Mouse (Mus musculus): ENCODE data around the gene Fntb.
"Not testable (repeated sequence)": the region's sequence is repeated elsewhere in the genome, so short reads cannot be mapped to it uniquely, and the experiment has no call there.

The Fntb gene

DNA sequence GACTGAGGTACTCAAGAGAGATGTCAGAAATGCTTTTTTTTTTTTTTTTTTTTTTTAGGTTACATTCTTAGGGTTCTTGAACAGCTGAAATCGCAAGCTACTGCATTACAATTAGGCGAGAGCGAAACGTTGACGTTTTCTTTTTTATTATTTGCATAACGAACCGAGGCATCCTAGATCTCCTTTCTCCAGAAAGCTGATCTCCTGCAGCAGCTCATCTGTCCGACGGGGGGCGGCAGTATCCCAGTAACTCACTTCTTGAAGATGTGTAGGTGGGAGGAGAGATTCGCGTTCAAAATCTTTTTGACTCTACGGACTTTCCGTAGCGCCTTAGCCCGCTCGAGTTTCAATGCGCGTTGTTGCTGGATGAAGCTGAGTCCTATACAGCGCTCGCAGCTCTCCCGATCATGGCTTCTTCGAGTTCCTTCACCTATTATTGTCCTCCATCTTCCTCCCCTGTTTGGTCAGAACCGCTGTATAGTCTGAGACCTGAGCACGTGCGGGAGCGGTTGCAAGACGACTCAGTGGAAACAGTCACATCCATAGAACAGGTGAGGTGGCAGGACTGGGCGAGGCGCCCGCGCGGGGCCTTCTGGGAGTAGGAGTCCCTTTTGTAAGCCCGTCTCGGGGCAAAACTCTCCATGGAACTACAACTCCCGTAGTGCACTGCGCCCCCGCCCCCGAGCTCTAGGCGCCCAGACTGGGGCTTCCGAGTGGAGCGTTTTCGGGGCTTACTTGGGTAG, 71.9 kb downstream of the Fntb start:
- peak; percentile 98 for DNase-seq (ENCODE audit: extremely low spot score)

GRCm38 (mm10) chr12:76837844-76838650, 72.7 kb downstream of the Fntb start:
- DNase-seq (ENCODE audit: extremely low spot score): no peak

GRCm38 (mm10) chr12:76839298-76839697, 73.9 kb downstream of the Fntb start:
- no peak for DNase-seq (ENCODE audit: extremely low spot score)

DNA sequence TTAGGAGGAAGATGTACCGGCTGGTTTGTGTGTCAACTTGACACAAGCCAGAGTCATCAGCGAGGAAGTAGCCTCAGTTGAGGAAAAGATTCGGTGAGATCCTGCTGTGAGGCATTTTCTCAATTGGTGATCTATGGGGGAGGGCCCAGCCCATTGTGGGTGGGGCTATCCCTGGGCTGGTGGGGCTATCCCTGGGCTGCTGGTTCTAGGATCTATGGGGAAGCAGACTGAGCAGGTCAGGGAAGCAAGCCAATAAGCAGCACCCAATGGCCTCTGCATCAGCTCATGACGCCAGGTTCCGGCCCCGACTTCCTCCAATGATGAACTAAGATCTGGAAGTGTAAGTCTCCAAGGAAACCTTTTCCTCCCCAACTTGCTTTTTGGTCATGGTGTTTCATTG, 74.7 kb downstream of the Fntb start:
- DNase-seq (ENCODE audit: extremely low spot score): no peak

- DNase-seq (ENCODE audit: extremely low spot score): no peak
Observed at GRCm38 (mm10) chr12:76844346-76845061, 79.1 kb downstream of the Fntb start.

GRCm38 (mm10) chr12:76852419-76852818, 87.0 kb downstream of the Fntb start:
- DNase-seq (ENCODE audit: extremely low spot score): no peak

GRCm38 (mm10) chr12:76853378-76854142, 88.2 kb downstream of the Fntb start:
- DNase-seq (ENCODE audit: extremely low spot score): peak; percentile 40

- no peak for DNase-seq (ENCODE audit: extremely low spot score)
Observed at GRCm38 (mm10) chr12:76857087-76857486, 91.7 kb downstream of the Fntb start.

DNA sequence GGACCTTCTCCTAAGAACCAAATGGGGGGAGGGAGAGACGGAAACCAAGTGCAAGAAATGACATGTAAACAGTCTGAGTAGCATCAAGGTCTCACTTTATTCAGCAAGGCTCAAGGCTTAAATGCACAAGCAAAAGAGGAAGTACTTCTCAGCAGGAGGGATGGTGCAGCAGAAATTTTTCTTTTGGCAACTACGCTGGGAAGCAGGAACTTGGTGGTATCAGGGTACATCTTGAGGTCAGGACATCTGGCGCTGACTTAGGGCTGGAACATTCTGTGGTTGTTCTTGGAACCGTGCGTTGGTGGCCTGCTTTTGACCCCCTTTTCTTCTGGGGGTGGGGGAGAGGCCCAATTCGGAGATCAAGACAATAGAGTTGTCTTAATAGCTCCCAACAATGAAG, 93.4 kb downstream of the Fntb start:
- DNase-seq (ENCODE audit: extremely low spot score): not testable (repeated sequence)

GRCm38 (mm10) chr12:76863651-76864050, 98.3 kb downstream of the Fntb start:
- no peak for DNase-seq (ENCODE audit: extremely low spot score)

- no peak for DNase-seq (ENCODE audit: extremely low spot score)
Observed at GRCm38 (mm10) chr12:76865266-76865665, 99.9 kb downstream of the Fntb start.

DNA sequence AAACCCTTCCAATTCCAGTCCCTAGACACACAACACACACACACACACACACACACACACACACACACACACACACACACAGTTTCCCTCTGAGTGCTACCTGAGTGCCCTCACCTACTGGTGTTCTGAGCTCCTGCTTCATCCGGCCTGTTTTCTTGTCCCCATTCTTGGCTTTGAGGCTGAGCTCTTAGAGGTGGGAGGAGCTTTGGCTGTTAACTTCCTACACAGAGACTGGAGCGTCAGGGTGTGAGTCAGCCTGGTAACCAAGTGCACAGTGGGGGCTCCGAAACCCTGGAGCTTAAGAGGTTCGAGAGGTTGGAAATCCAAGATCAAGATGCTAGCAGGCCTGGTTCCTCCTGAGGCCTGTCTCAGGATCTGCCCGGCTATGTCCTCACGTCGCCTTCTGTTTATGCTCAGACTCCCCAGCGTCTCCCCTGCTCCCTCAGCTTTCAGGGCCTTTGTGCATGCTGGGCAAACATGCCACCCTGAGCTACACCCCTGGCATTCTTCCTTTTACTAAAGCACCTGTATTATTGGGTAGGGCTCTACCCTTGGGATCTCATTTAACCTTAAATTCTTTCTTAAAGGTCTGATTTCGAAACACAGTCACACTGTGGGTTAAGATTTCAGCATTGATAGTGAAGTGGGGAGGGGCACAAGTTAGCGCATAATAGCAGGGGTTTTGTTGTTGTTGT, 102.3 kb downstream of the Fntb start:
- no peak for DNase-seq (ENCODE audit: extremely low spot score)

GRCm38 (mm10) chr12:76868463-76869198, 103.2 kb downstream of the Fntb start:
- DNase-seq (ENCODE audit: extremely low spot score): no peak

DNA sequence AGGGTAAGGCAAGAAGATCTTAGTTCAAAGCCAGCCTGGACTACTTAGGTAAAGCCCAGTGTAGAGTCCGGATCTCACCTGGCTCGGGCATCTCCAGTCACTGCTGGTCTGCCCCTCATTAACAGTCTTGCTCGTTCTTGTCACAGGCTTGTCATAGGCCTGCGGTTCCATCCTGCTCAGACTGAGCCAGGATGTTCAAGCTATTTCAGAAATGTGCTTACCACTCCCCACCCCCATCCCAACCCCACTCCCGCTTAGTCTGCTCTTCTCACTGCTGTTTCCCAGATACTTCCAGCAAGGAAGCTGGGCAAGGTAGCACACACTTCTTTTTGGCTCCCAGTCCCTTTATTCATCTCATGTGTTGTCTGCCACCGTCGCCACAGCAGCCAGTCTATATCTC, 104.2 kb downstream of the Fntb start:
- no peak for DNase-seq (ENCODE audit: extremely low spot score)

GRCm38 (mm10) chr12:76872767-76873316, 107.5 kb downstream of the Fntb start:
- DNase-seq (ENCODE audit: extremely low spot score): no peak

GRCm38 (mm10) chr12:76874826-76875225, 109.4 kb downstream of the Fntb start:
- DNase-seq (ENCODE audit: extremely low spot score): no peak

DNA sequence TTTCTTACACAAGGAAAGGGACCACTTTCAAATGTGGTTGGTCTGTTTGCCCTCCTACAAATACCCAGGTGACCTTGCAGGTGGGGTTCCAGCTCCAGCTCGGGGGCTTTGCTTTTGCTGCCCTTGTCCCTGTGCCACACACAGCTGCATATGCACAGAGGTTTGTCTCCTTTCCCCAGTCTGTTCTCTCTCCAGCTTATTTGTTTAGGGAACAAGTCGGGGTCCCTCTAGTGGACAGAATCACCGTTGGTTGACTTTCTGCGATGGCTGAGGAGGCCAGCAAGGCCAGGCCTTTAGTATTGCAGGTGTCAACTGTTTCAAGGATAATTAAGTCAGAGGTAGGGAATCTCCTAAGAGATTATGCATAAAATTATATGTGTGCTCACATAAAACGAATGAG, 113.9 kb downstream of the Fntb start:
- DNase-seq (ENCODE audit: extremely low spot score): peak; percentile 58

GRCm38 (mm10) chr12:76880131-76880530, 114.7 kb downstream of the Fntb start:
- no peak for DNase-seq (ENCODE audit: extremely low spot score)

DNA sequence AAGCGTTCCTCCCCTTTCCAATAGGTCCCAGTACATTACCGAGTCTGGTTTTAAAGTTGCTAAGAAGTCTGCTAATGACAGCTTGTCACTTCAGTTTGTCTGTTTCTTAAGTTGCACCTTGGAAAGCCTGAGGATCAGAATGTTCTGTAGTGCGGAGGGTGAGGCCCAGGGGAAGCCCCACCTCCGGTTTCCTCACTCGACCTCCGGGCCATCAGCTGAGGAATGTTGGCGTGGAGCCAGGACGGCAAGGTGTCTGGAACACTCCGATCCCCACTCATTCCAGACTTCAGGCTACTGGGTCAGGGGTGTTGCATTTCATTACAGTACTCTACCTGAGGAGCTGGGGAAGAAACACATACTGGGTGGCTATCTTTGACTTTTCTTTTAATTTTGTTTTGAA, 118.4 kb downstream of the Fntb start:
- no peak for DNase-seq (ENCODE audit: extremely low spot score)

GRCm38 (mm10) chr12:76885103-76885502, 119.7 kb downstream of the Fntb start:
- DNase-seq (ENCODE audit: extremely low spot score): no peak
